In the genomic region with DNA sequence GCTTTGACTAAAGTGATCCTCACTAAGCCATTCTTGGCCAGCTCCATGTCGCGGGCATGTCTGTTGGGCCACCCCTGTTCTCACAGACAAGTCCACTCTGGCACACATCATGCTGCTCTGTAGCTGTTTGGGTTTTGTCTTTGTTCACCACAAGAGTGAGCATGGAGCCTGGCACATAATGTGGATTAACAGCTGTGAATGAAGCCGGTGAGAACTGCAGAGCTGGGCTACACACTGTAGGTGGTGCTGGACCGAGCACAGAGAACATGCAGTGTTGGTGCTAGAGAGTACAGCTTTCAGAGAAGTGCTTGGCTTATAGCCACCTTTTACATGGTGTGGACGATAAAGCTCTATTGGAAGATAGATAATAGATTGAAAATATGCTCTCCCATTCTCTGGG, we compare ENCODE assay signal across 8 mouse cellular contexts.
DNase-seq lines count a peak whose midpoint lies in the region; ATAC-seq lines count a peak whose summit lies in the region.

No protein-coding gene starts in this region.

- H3K36me3 ChIP-seq in limb, embryonic 11.5 days (ENCODE audit: control insufficient read depth, insufficient read depth, low read length): no peaks in the 10 kb centered on the region
- H3K36me3 ChIP-seq in limb, embryonic 10.5 days: no peaks in the 10 kb centered on the region
- no peaks in the 10 kb centered on the region for H3K36me3 ChIP-seq in neural tube, embryonic 13.5 days

- H3K27me3 ChIP-seq in limb, embryonic 11.5 days (ENCODE audit: control insufficient read depth, insufficient read depth, low read length): no peaks in the 10 kb centered on the region
- no peaks in the 10 kb centered on the region for H3K27me3 ChIP-seq in limb, embryonic 10.5 days (ENCODE audit: low read depth, poor library complexity, severe bottlenecking)
- peaks cover 11% of the 10 kb centered on the region; the same call in 1 of the 2 replicates for H3K27me3 ChIP-seq in neural tube, embryonic 13.5 days

- no peak overlapping the region for H3K9ac ChIP-seq in limb, embryonic 11.5 days (ENCODE audit: low read length)
- no peak overlapping the region for H3K9ac ChIP-seq in neural tube, embryonic 13.5 days

- no peak overlapping the region for H3K4me3 ChIP-seq in limb, embryonic 11.5 days (ENCODE audit: low read depth, low read length)
- H3K4me3 ChIP-seq in limb, embryonic 10.5 days: no peak overlapping the region
- H3K4me3 ChIP-seq in neural tube, embryonic 13.5 days: no peak overlapping the region

- WGBS in limb, embryonic 11.5 days: 70% methylated on average over 5 of the region's 5 CpGs
- WGBS in limb, embryonic 10.5 days: 72% methylated on average over 5 of the region's 5 CpGs
- WGBS in neural tube, embryonic 13.5 days: 56% methylated on average over 5 of the region's 5 CpGs

- no peak for ATAC-seq in limb, embryonic 11.5 days (ENCODE audit: insufficient number of reproducible peaks, low FRiP score, low TSS enrichment, low read depth)
- ATAC-seq in neural tube, embryonic 13.5 days (ENCODE audit: low read depth): peak; percentile 82

- no peak overlapping the region for H3K27ac ChIP-seq in limb, embryonic 11.5 days (replicated peaks; ENCODE audit: low read depth, low read length)
- H3K27ac ChIP-seq in limb, embryonic 10.5 days: no peak overlapping the region
- H3K27ac ChIP-seq in neural tube, embryonic 13.5 days (replicated peaks): no peak overlapping the region

- H3K9me3 ChIP-seq in limb, embryonic 11.5 days (ENCODE audit: control insufficient read depth, low read length): no peaks in the 10 kb centered on the region
- H3K9me3 ChIP-seq in limb, embryonic 10.5 days (replicated peaks): no peaks in the 10 kb centered on the region
- no peaks in the 10 kb centered on the region for H3K9me3 ChIP-seq in neural tube, embryonic 13.5 days

- no peaks in the 10 kb centered on the region for H3K4me1 ChIP-seq in limb, embryonic 11.5 days (ENCODE audit: control insufficient read depth, insufficient read depth, low read length)
- no peaks in the 10 kb centered on the region for H3K4me1 ChIP-seq in limb, embryonic 10.5 days
- no peaks in the 10 kb centered on the region for H3K4me1 ChIP-seq in neural tube, embryonic 13.5 days (replicated peaks)

- DNase-seq in limb, embryonic 11.5 days (ENCODE audit: low spot score): peak; percentile 28
- DNase-seq in limb, embryonic 10.5 days (ENCODE audit: low spot score): no peak
- DNase-seq in adrenal gland, postnatal 36 days: peak; percentile 10 to 16
- peak; percentile 37 for DNase-seq in forelimb bud, embryonic 11.5 days (ENCODE audit: low read depth, low spot score)
- DNase-seq in left cerebral cortex, postnatal 25 days (ENCODE audit: low spot score in 2 of 2): peak; percentile 47 to 85
- no peak for DNase-seq in cerebellum, adult 18-20 months
- DNase-seq in cerebellum, postnatal 36 days: no peak

- H3K4me2 ChIP-seq in limb, embryonic 11.5 days (ENCODE audit: low read depth, severe bottlenecking): no peak overlapping the region
- H3K4me2 ChIP-seq in neural tube, embryonic 13.5 days: no peak overlapping the region

- intact Hi-C loops in left cerebral cortex, postnatal 25 days (cut with DNase I): loop anchor here (1.0 to 5.0 kb wide), 4 partner anchors 51 to 749 kb away; a partner anchor contains a TSS

Comparison
In these comparisons a context has a peak if more than half of its experiments do, and no peak if none do; other contexts are left out.
1. DNase-seq: peak in limb, embryonic 11.5 days (single experiment), adrenal gland, postnatal 36 days (2 of 2), forelimb bud, embryonic 11.5 days (single experiment) and left cerebral cortex, postnatal 25 days (2 of 2); none in limb, embryonic 10.5 days (single experiment), cerebellum, adult 18-20 months (0 of 2) and cerebellum, postnatal 36 days (0 of 2).